Mouse (Mus musculus): ENCODE measurements at regions not wholly inside any gene's neighbourhood (a gene's known extent, or its start where the extent isn't known, plus 50 kb on each side); places are given as distances from the start of the nearest gene placed in this dataset.

GRCm38 (mm10) chr1:35926191-35927048 lies 141.8 kb upstream of the Hs6st1 start:
- TF ChIP-seq POLR2A (IDR thresholded peaks at IDR 0.05; ENCODE audit: extremely low read depth, insufficient read depth, low read length) (no peak), CTCF (IDR thresholded peaks at IDR 0.05; ENCODE audit: low read depth, low read length) (no peak)
